Mouse (Mus musculus): ENCODE measurements around the gene Olfr1221.
"Not testable (repeated sequence)": the region's sequence is repeated elsewhere in the genome, so short reads cannot be mapped to it uniquely, and the experiment has no call there.

GRCm38 (mm10) chr2:89163991-89164390, 46.9 kb upstream of the Olfr1221 start, which contains the start of gene Olfr1224-ps1:
- TF ChIP-seq NANOG (IDR thresholded peaks at IDR 0.05; ENCODE audit: borderline replicate concordance, low read length); CTCF (conservative IDR thresholded peaks at IDR 0.05; ENCODE audit: low read length): not testable (repeated sequence)

Measured in E14TG2a.4 (cell line).